In the genomic region with DNA sequence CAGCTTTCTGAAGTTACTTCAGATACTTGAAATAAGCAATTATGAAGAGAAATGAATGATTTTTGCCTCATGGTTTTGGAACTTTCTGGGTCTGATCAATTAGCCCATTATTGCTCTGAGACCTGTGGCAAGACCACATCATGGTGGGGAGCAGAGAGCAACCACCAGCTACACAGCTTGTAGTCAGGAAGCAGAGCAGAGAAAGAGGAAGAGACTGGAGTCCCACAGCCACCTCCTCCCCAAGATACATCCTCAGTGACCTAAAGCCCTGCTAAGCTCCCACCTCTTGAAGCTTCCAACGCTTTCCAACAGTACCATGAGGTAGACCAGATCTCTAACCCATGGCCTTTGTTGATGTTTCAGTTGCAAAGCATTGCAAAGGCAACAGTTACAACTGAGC, we compare ENCODE assay signal across 1 mouse cellular context.
TF ChIP-seq lines count a peak whose summit lies in the region.

No protein-coding gene starts in this region.

TF ChIP-seq in MEL, 35 proteins besides CTCF, POLR2A, EP300 and RAD21 (continued from another document):
- TF ChIP-seq MAFK (IDR thresholded peaks at IDR 0.05; ENCODE audit: borderline replicate concordance, low read depth, low read length) (no peak), KAT2A (conservative IDR thresholded peaks at IDR 0.05; ENCODE audit: low read depth, low read length) (no peak), NELFE (IDR thresholded peaks at IDR 0.05; ENCODE audit: low read depth, low read length) (no peak), RCOR1 (IDR thresholded peaks at IDR 0.05; ENCODE audit: low read depth, low read length) (no peak)
TF ChIP-seq in MEL: peak in this region for 0.
